Mouse (Mus musculus) MEL (cell line): ENCODE measurements at regions not wholly inside any gene's neighbourhood (a gene's known extent, or its start where the extent isn't known, plus 50 kb on each side); places are given as distances from the start of the nearest gene placed in this dataset.

Source experiments
- DNase-seq: peaks from one replicate; pipeline ENCODE4 v3.0.0; 2011; ENCODE audit warnings: low read depth, low spot score
- H3K27ac ChIP-seq: 2 replicates; pipeline ENCODE4 v1.5.1; 2012; ENCODE audit warnings: low read depth, mild to moderate bottlenecking, control low read depth, low read length, moderate library complexity; ENCODE audit not compliant: control insufficient read depth
- H3K27me3 ChIP-seq, 2 experiments: fragments of 150-350 bp in 1 of 2; sonication (generic) in 1 of 2; 2 replicates each; pipeline ENCODE4 v1.6.1; 2012; ENCODE audit warnings: low read length in 2 of 2, mild to moderate bottlenecking in 2 of 2, improper control_type of control experiment in 1 of 2, moderate library complexity in 1 of 2; ENCODE audit not compliant: insufficient read depth in 2 of 2, control insufficient read depth in 1 of 2
- H3K36me3 ChIP-seq, 2 experiments: 2 replicates each; pipeline ENCODE4 v1.6.1; 2012 to 2014; ENCODE audit warnings: low read length in 2 of 2, improper control_type of control experiment in 1 of 2, inconsistent platforms in 1 of 2, mild to moderate bottlenecking in 1 of 2; ENCODE audit not compliant: insufficient read depth in 2 of 2, control insufficient read depth in 1 of 2
- H3K4me1 ChIP-seq, 2 experiments: fragments of 150-350 bp in 1 of 2; sonication (generic) in 1 of 2; 2 replicates each; pipeline ENCODE4 v1.6.1; 2012; ENCODE audit warnings: low read length in 2 of 2, improper control_type of control experiment in 1 of 2, mild to moderate bottlenecking in 1 of 2; ENCODE audit not compliant: insufficient read depth in 2 of 2, control insufficient read depth in 1 of 2
- H3K4me3 ChIP-seq, 2 experiments: fragments of 150-350 bp in 1 of 2; sonication (generic) in 1 of 2; 2 replicates each; pipeline ENCODE4 v1.5.1; 2012; ENCODE audit warnings: low read depth in 2 of 2, low read length in 2 of 2, mild to moderate bottlenecking in 2 of 2, moderate library complexity in 2 of 2, control low read depth in 1 of 2, improper control_type of control experiment in 1 of 2; ENCODE audit not compliant: control insufficient read depth in 1 of 2, insufficient read depth in 1 of 2
- H3K79me2 ChIP-seq: 2 replicates; pipeline ENCODE4 v1.6.1; 2012; ENCODE audit warnings: mild to moderate bottlenecking, low read length, moderate library complexity; ENCODE audit not compliant: control insufficient read depth, poor library complexity, insufficient read depth
- H3K9ac ChIP-seq: 2 replicates; pipeline ENCODE4 v1.6.1; 2012; ENCODE audit warnings: low read depth, mild to moderate bottlenecking, control low read depth, low read length, moderate library complexity; ENCODE audit not compliant: control insufficient read depth, poor library complexity, severe bottlenecking
- H3K9me3 ChIP-seq: fragments of 150-350 bp; sonication (generic); replicated peaks from 2 replicates; pipeline ENCODE4 v1.6.1; 2012; ENCODE audit warnings: mild to moderate bottlenecking, low read length, improper control_type of control experiment, moderate library complexity; ENCODE audit not compliant: insufficient read depth
- CHD2 ChIP-seq: IDR thresholded peaks from 2 replicates; pipeline ENCODE4 v1.6.1; 2011; ENCODE audit warnings: low read length, improper control_type of control experiment
- E2F4 ChIP-seq: IDR thresholded peaks from 2 replicates; pipeline ENCODE4 v1.6.1; 2011; ENCODE audit warnings: low read depth, low read length, improper control_type of control experiment, borderline replicate concordance
- ETS1 ChIP-seq: IDR thresholded peaks from 2 replicates; pipeline ENCODE4 v1.6.1; 2012; ENCODE audit warnings: low read depth, mild to moderate bottlenecking, inconsistent platforms, low read length, improper control_type of control experiment, moderate library complexity
- GATA1 ChIP-seq: IDR thresholded peaks from 2 replicates; pipeline ENCODE4 v1.6.1; 2011; ENCODE audit warnings: low read depth, low read length, improper control_type of control experiment
- JUND ChIP-seq: IDR thresholded peaks from 2 replicates; pipeline ENCODE4 v1.6.1; 2011; ENCODE audit warnings: low read depth, mild to moderate bottlenecking, improper control_type of control experiment, low read length
- MXI1 ChIP-seq: IDR thresholded peaks from 2 replicates; pipeline ENCODE4 v1.6.1; 2011; ENCODE audit warnings: mild to moderate bottlenecking, low read depth, low read length, improper control_type of control experiment
- NRF1 ChIP-seq: IDR thresholded peaks from 2 replicates; pipeline ENCODE4 v1.6.1; 2014; ENCODE audit warnings: low read depth, mild to moderate bottlenecking, inconsistent platforms, low read length, improper control_type of control experiment, moderate library complexity; ENCODE audit not compliant: poor library complexity, insufficient read depth, severe bottlenecking
- POLR2A ChIP-seq, 2 experiments: IDR thresholded peaks; 2 replicates each; pipeline ENCODE4 v1.6.1; 2011 to 2012; ENCODE audit warnings: low read length in 2 of 2, mild to moderate bottlenecking in 2 of 2, control low read depth in 1 of 2, improper control_type of control experiment in 1 of 2, low read depth in 1 of 2, moderate library complexity in 1 of 2; ENCODE audit not compliant: control insufficient read depth in 1 of 2, insufficient read depth in 1 of 2, poor library complexity in 1 of 2
- POLR2AphosphoS2 ChIP-seq: IDR thresholded peaks from 2 replicates; pipeline ENCODE4 v1.6.1; 2011; ENCODE audit warnings: low read length, improper control_type of control experiment
- RAD21 ChIP-seq: IDR thresholded peaks from 2 replicates; pipeline ENCODE4 v1.6.1; 2011; ENCODE audit warnings: mild to moderate bottlenecking, low read depth, low read length, improper control_type of control experiment
- TBP ChIP-seq: IDR thresholded peaks from 2 replicates; pipeline ENCODE4 v1.8.0; 2011; ENCODE audit warnings: low read depth, low read length, improper control_type of control experiment
- USF1 ChIP-seq: IDR thresholded peaks from 2 replicates; pipeline ENCODE4 v1.6.1; 2014; ENCODE audit warnings: low read depth, mild to moderate bottlenecking, inconsistent platforms, low read length, improper control_type of control experiment, moderate library complexity
- USF2 ChIP-seq, 2 experiments: IDR thresholded peaks; 2 replicates each; pipeline ENCODE4 v1.6.1; 2011 to 2012; ENCODE audit warnings: improper control_type of control experiment in 2 of 2, low read length in 2 of 2, borderline replicate concordance in 1 of 2, inconsistent platforms in 1 of 2, low read depth in 1 of 2, mild to moderate bottlenecking in 1 of 2; ENCODE audit not compliant: insufficient read depth in 1 of 2

- Histone ChIP-seq H3K9me3 (no peaks in the 10 kb centered on the region), H3K36me3 (peaks cover 0 to 2% of the 10 kb centered on the region in 2 experiments; a peak in 1 of 4 replicates), H3K27me3 (no peaks in the 10 kb centered on the region; a peak in 1 of 4 replicates), H3K4me3 (no peak overlapping the region), H3K79me2 (no peaks in the 10 kb centered on the region), H3K27ac (no peak overlapping the region), H3K9ac (no peak overlapping the region), H3K4me1 (no peaks in the 10 kb centered on the region)
- DNase-seq: peak; percentile 20
- TF ChIP-seq GATA1 (0 out of 2 replicates have a peak, but pooled peaks have one; percentile 19), USF1 (no peak), CHD2 (no peak), POLR2A (IDR thresholded peaks at IDR 0.05; ENCODE audit: control insufficient read depth in 1 of 2, insufficient read depth in 1 of 2, low read depth in 1 of 2, low read length in 2 of 2, poor library complexity in 1 of 2) (no peak)
Measured at GRCm38 (mm10) chr12:70711030-70711429, 114.3 kb upstream of the Frmd6 start.

DNA sequence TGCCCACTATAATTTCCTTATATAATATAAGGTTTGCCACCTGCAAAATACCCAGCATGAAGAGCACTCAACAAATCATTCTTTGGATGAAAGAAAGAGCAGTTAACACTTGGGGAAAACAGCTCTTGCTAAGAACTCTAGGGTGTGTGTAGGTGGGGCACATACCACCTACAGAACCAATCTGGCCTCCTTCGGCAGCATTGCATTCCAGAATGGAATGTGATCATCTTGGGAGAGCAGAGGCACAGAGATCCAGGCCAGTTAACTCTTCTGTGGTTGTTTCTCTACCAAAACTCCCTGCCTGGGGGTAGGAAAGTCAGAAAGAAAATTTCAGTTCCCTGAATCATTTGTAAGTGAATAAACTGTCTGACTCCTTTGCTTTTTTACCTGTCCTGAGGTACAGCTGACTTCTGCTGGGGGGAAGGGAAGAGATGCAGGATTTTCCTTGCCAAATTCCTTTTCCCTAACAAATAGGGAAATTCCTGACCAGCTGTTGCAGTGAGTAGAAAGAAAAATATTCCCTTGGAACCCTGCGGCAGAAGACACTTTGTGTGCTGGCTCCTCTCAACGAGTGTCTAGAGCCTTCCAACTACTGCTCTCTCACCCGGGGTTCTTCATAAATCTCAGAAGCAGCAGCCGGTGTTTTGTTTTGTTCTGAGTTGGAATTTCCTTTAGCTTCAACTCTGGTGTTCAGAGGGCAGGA, 112.8 kb upstream of the Frmd6 start:
- Histone ChIP-seq H3K27me3 (no peaks in the 10 kb centered on the region; a peak in 1 of 4 replicates), H3K9ac (no peak overlapping the region), H3K27ac (no peak overlapping the region), H3K9me3 (no peaks in the 10 kb centered on the region)
- no peak for TF ChIP-seq POLR2AphosphoS2
- TF ChIP-seq RAD21: no peak
- no peak for TF ChIP-seq TBP
- TF ChIP-seq JUND: no peak
- no peak for TF ChIP-seq NRF1
- no peak for TF ChIP-seq USF2 (IDR thresholded peaks at IDR 0.05; ENCODE audit: borderline replicate concordance in 1 of 2, insufficient read depth in 1 of 2, low read depth in 1 of 2, low read length in 2 of 2)
- no peak for TF ChIP-seq E2F4
- TF ChIP-seq, all 39 proteins: peak for 0
- H3K79me2 ChIP-seq: no peaks in the 10 kb centered on the region
- no peaks in the 10 kb centered on the region for H3K4me1 ChIP-seq
- peaks cover 0 to 2% of the 10 kb centered on the region in 2 experiments; a peak in 1 of 4 replicates for H3K36me3 ChIP-seq
- no peak overlapping the region for H3K4me3 ChIP-seq
- DNase-seq: no peak

- peak; percentile 44; the same call in 1 of the 2 replicates for TF ChIP-seq MXI1
- TF ChIP-seq ETS1: no peak
- Histone ChIP-seq H3K9me3 (no peaks in the 10 kb centered on the region), H3K9ac (peak overlapping the region; percentile 43), H3K27ac (no peak overlapping the region), H3K27me3 (no peaks in the 10 kb centered on the region), H3K4me3 (peak overlapping the region; percentile 18 to 35; a peak in 3 of 4 replicates), H3K36me3 (peaks cover 0 to 2% of the 10 kb centered on the region in 2 experiments; a peak in 1 of 4 replicates), H3K79me2 (no peaks in the 10 kb centered on the region), H3K4me1 (no peaks in the 10 kb centered on the region)
- peak; percentile 37 for DNase-seq
Measured at GRCm38 (mm10) chr12:70713499-70714280, 111.6 kb upstream of the Frmd6 start.
